Mouse (Mus musculus): ENCODE measurements around the gene Hspb7. TPM values are rescaled to one million over a fixed set of nuclear protein-coding genes. Genes with fewer than 3 reads are reported as not detected.

Hspb7 gene
- total and polyA plus RNA-seq, 3 experiments = not detected

DNA sequence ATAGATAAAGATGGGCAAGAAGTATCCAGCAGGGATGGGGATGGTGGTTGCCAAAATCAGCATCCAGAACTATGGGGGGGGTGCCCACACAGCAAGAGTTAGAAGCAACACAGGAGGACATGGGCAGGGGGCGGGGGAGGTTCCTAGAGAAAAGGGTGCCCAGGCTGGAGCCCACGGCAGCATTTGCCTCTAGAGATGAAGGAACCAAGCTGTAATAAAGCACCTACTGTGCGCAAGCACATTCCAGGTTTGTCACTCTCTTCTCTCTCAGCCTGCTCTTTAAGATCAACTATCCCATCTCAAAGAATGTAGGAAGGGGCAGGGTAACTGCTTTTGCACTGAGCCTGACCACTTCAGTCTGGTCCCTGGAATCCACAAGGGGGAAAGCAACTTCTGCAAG is 12.0 kb upstream of the Hspb7 start:
- Histone ChIP-seq H3K4me3 (ENCODE audit: control insufficient read depth in 1 of 2, insufficient read depth in 1 of 2, low read depth in 2 of 2, low read length in 2 of 2) (no peak overlapping the region), H3K79me2 (ENCODE audit: control insufficient read depth, insufficient read depth, low read length, poor library complexity) (no peaks in the 10 kb centered on the region), H3K4me1 (ENCODE audit: control insufficient read depth in 1 of 2, insufficient read depth in 2 of 2, low read length in 2 of 2) (no peaks in the 10 kb centered on the region), H3K36me3 (ENCODE audit: control insufficient read depth in 1 of 2, insufficient read depth in 2 of 2, low read length in 2 of 2) (no peaks in the 10 kb centered on the region), H3K27ac (ENCODE audit: control insufficient read depth, low read depth, low read length) (no peak overlapping the region), H3K9ac (ENCODE audit: control insufficient read depth, low read depth, low read length, poor library complexity, severe bottlenecking) (no peak overlapping the region), H3K27me3 (ENCODE audit: control insufficient read depth in 1 of 2, insufficient read depth in 2 of 2, low read length in 2 of 2) (no peaks in the 10 kb centered on the region), H3K9me3 (replicated peaks; ENCODE audit: insufficient read depth, low read length) (no peaks in the 10 kb centered on the region)
- TF ChIP-seq MXI1 (IDR thresholded peaks at IDR 0.05; ENCODE audit: low read depth, low read length) = no peak
- no peak for TF ChIP-seq CHD2 (IDR thresholded peaks at IDR 0.05; ENCODE audit: low read length)
- peak; percentile 84 for TF ChIP-seq ZKSCAN1 (IDR thresholded peaks at IDR 0.05; ENCODE audit: low read depth, low read length)
- DNase-seq (ENCODE audit: low read depth, low spot score) = no peak

DNA sequence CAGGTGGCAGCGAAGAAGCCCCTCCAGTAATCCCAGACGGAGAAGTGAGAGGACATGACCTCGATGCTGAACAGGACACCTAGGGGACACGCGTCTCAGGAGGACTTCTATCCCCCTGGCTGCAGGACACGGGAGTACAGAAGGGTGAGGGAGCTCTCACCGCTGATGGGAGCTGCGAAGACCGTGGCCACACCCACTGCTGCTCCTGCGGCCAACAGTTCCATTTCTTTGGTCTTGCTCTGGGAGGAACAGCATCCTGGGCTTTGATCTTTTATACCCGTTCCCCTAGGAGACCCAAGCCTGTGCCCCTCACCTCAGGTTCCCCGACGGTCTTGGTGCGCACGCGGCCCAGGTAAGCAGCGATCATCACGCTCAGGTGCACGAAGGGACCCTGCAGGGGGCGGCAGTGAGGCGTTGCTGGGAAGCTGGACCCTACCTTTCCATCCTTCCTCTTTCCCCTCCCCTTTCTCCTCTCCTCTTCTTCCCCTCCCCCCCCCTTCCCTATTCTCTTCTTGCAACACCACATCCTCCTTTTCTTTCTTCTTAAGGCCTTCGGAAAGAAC is 9.1 kb upstream of the Hspb7 start:
- no peak for DNase-seq (ENCODE audit: low read depth, low spot score)
- no peaks in the 10 kb centered on the region for H3K9me3 ChIP-seq (replicated peaks; ENCODE audit: insufficient read depth, low read length)

GRCm38 (mm10) chr4:141415924-141416323 is 4.7 kb upstream of the Hspb7 start, which contains the start of gene Clcnkb:
Clcnkb (minus strand) TSS chr4:141416014.
- no peak for DNase-seq (ENCODE audit: low read depth, low spot score)
- H3K4me1 ChIP-seq (ENCODE audit: control insufficient read depth in 1 of 2, insufficient read depth in 2 of 2, low read length in 2 of 2) = no peaks in the 10 kb centered on the region
- H3K79me2 ChIP-seq (ENCODE audit: control insufficient read depth, insufficient read depth, low read length, poor library complexity) = no peaks in the 10 kb centered on the region
- no peak within 1 kb of the TSS for H3K9ac ChIP-seq (ENCODE audit: control insufficient read depth, low read depth, low read length, poor library complexity, severe bottlenecking)
- TF ChIP-seq E2F4 (IDR thresholded peaks at IDR 0.05; ENCODE audit: borderline replicate concordance, low read depth, low read length) (no peak), MAX (IDR thresholded peaks at IDR 0.05; ENCODE audit: low read length) (no peak), USF1 (IDR thresholded peaks at IDR 0.05; ENCODE audit: low read depth, low read length) (no peak), POLR2A (IDR thresholded peaks at IDR 0.05; ENCODE audit: control insufficient read depth in 1 of 2, insufficient read depth in 1 of 2, low read depth in 1 of 2, low read length in 2 of 2, poor library complexity in 1 of 2) (no peak), CHD2 (IDR thresholded peaks at IDR 0.05; ENCODE audit: low read length) (no peak), GATA1 (IDR thresholded peaks at IDR 0.05; ENCODE audit: low read depth, low read length) (no peak)
- no peaks in the 10 kb centered on the region for H3K36me3 ChIP-seq (ENCODE audit: control insufficient read depth in 1 of 2, insufficient read depth in 2 of 2, low read length in 2 of 2)
- H3K9me3 ChIP-seq (replicated peaks; ENCODE audit: insufficient read depth, low read length) = no peaks in the 10 kb centered on the region
- H3K27me3 ChIP-seq (ENCODE audit: control insufficient read depth in 1 of 2, insufficient read depth in 2 of 2, low read length in 2 of 2) = peaks cover 0 to 1% of the 10 kb centered on the region in 2 experiments; a peak in 2 of 4 replicates
- H3K27ac ChIP-seq (ENCODE audit: control insufficient read depth, low read depth, low read length) = no peak within 1 kb of the TSS
- no peak within 1 kb of the TSS for H3K4me3 ChIP-seq (ENCODE audit: control insufficient read depth in 1 of 2, insufficient read depth in 1 of 2, low read depth in 2 of 2, low read length in 2 of 2)

More for the DNA sequence above, 9.1 kb upstream of the Hspb7 start:
- H3K27ac ChIP-seq (ENCODE audit: control insufficient read depth, low read depth, low read length) = no peak overlapping the region
- H3K36me3 ChIP-seq (ENCODE audit: control insufficient read depth in 1 of 2, insufficient read depth in 2 of 2, low read length in 2 of 2) = no peaks in the 10 kb centered on the region
- H3K79me2 ChIP-seq (ENCODE audit: control insufficient read depth, insufficient read depth, low read length, poor library complexity) = no peaks in the 10 kb centered on the region
- no peak for TF ChIP-seq UBTF (IDR thresholded peaks at IDR 0.05; ENCODE audit: borderline replicate concordance, insufficient read depth, low read depth, low read length)
- TF ChIP-seq CTCF (IDR thresholded peaks at IDR 0.05 in 2 of 3, conservative IDR thresholded peaks at IDR 0.05 in 1 of 3; ENCODE audit: control insufficient read depth in 1 of 3, insufficient read depth in 1 of 3, low read depth in 2 of 3, low read length in 3 of 3, poor library complexity in 1 of 3, severe bottlenecking in 1 of 3) = peak; percentile 18 to 56 (median 28); a peak in 5 of 6 replicates
- H3K9ac ChIP-seq (ENCODE audit: control insufficient read depth, low read depth, low read length, poor library complexity, severe bottlenecking) = no peak overlapping the region
- H3K4me1 ChIP-seq (ENCODE audit: control insufficient read depth in 1 of 2, insufficient read depth in 2 of 2, low read length in 2 of 2) = no peaks in the 10 kb centered on the region
- no peaks in the 10 kb centered on the region; a peak in 1 of 4 replicates for H3K27me3 ChIP-seq (ENCODE audit: control insufficient read depth in 1 of 2, insufficient read depth in 2 of 2, low read length in 2 of 2)
- no peak overlapping the region for H3K4me3 ChIP-seq (ENCODE audit: control insufficient read depth in 1 of 2, insufficient read depth in 1 of 2, low read depth in 2 of 2, low read length in 2 of 2)

Measured in MEL (cell line).